Mouse (Mus musculus) ES-E14 (cell line): ENCODE measurements around the gene Uvrag.

Source experiments
- HCFC1 ChIP-seq: IDR thresholded peaks from 2 replicates; pipeline ENCODE4 v1.6.1; 2012; ENCODE audit warnings: low read length, inconsistent platforms, borderline replicate concordance; ENCODE audit not compliant: insufficient read depth
- MAFK ChIP-seq: IDR thresholded peaks from 2 replicates; pipeline ENCODE4 v1.6.1; 2014; ENCODE audit warnings: mild to moderate bottlenecking, low read depth, low read length, inconsistent platforms; ENCODE audit not compliant: insufficient read depth

GRCm38 (mm10) chr7:99041818-99042217, 99.1 kb downstream of the Uvrag start:
- TF ChIP-seq HCFC1 (no peak), MAFK (no peak)
